Mouse (Mus musculus) right cerebral cortex, postnatal 10 days (tissue): ENCODE measurements around the gene Derl2.

Source experiments
- DNase-seq, 2 experiments: peaks; one replicate each; pipeline ENCODE4 v3.0.0; 2021; ENCODE audit warnings: low spot score in 2 of 2

The Derl2 gene

GRCm38 (mm10) chr11:71019201-71020068, at the start of gene Derl2, which contains the start of gene Mis12:
Gene Derl2, minus strand, starts transcription at chr11:71019841.
Gene Mis12, plus strand, starts transcription at chr11:71019611.
- DNase-seq: peak; percentile 99 to 100

- no peak for DNase-seq
Observed at GRCm38 (mm10) chr11:71052554-71052953, 32.9 kb upstream of the Derl2 start.

DNA sequence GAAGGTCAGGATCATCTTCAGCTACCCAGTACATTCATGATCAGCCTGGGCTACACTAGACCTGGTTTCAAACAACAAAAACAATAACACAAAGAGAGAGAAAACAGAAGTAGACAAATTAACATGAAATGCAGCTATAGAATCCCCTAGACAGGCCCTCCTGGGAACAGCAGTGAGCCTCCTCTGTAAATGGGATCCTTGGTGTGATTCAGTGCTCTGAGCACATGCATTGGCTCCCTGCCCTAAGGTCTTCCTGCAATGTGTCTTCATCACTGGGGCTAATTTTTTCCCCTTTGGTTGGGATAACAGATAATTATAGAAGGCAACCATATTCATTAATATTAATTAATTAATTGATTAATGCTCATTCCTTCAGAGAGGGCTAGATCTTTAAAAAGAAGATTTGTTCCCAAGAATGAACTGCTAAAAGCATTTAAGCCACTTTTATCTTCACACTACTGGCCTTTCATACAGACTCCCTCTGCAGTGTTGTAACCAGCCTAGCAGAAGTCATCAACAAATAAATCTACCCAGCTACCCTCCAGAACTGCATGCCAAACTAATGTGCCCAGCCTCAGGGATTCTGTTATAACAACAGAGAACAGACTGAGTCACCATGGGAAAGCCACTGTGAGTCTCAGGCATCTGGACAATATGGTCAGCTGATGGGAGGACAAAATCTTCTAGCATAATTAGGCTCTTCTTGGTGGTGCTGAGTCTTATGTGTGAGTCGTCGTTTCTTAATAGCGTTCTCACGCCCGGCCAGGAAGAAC, 20.1 kb upstream of the Derl2 start:
- no peak for DNase-seq

- peak; percentile 83 to 91 for DNase-seq
Observed at GRCm38 (mm10) chr11:71033163-71033761, 13.6 kb upstream of the Derl2 start, which contains the start of gene 6330403K07Rik. Gene 6330403K07Rik, minus strand, starts transcription at chr11:71033513.

GRCm38 (mm10) chr11:71032491-71033162, 13.0 kb upstream of the Derl2 start:
- DNase-seq: peak; percentile 54 to 65

DNA sequence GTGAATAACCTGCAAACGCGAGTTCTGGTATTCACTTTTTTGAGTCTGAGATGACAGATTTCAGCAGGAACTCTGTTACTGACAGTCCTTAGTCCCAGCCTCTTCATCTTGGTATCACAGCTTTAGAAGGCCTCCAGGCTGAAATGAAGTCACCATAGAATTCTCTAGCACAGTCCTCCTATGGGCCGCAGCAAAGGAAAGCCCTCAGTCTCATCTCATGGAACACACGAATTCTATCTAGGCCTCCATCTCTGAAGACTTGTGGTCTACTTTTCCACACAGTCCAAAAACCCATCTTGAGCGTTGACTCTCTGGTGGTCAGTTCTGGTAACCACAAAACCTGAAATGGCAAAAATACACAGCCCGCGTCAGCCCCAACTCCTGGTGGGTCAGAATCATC, 12.4 kb upstream of the Derl2 start:
- no peak for DNase-seq

DNA sequence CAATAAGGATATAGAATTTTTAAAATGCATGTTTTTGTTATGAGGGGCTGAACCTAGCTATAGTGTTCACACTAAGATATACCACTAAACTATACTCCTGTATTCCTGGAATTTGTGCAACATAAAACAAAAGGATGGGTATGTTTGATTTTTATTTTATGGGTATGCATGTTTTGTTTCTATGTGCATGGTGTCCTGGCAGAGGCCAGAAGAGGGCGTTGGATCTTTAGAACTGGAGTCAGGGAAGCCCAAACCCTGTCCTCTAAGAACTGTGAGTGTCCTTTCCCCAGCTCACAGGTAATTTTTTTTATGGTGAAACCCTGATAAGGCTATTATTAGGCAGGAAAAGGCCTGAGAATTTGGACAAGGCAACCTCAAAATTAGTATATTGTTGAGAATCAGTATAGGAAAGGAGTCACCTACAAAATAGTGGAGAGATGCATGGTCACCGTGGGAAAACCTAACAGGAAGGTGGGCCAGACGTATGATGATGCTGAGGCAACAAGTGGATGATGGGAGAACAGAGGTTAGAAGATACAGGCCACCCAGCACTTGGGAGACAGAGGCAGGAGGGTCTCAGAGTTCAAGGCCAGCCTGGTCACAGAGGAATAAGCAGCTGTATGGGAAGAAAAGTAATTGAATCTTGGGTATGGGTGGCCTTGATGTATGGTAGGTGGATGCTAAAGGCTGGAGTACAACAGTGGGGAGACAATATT, 9.9 kb upstream of the Derl2 start:
- no peak for DNase-seq

DNA sequence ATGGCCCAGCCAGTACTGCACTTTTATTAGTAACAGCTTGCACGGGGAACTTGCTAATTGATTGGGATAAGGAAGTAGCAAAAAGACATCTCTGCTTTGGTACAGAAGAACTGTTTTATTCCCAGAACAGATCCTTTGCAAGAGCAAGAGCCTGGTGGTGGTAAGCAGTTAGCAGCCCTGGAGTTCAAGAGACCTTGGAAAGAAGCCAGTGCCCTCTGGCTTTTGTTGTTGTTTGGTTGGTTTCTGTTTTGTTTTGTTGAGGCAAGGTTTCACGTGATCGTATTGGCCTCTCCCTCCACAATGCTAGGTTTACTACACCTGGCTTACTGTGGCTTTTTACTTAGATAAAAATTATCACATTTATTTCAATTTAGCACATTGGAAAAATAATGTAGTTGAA, 8.6 kb upstream of the Derl2 start:
- no peak for DNase-seq

DNA sequence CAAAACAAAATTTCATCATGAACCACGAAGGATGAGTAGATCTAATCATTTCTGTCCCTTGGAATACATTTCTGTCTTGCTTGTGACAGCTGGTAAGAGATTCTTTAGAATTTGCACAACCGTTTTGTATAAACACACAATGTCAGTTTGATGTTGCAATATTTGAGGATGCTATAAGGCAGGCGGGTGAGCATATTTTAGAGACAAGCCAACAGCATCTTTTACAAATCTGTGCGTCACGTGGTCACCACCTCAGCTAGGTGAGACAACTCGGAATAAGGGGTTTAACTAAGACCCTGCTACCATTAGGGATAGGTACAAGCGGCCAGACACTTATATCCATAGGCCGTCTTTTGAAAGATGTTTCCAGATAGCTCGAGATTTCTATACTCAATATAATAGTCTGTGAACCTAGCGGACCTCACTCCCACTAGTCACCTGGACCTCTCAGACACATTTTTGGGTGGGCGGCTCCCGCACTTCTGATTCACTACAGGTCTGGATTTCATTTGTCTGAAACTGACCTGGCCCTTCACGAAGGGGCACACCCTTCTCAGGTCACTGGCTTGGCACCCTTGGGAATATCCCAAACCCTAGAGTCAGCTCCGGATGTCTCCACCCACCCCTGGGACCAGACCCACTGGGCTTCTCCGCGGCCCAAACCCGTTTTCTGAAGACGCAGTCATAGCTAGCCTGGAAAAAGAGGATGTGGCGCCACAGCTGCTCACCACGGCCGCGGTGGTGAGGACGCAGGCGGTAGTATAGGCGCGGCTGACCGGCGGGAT, 1.0 kb downstream of the Derl2 start:
- DNase-seq: no peak

- DNase-seq: no peak
Observed at GRCm38 (mm10) chr11:71017051-71017450, 2.6 kb downstream of the Derl2 start.

GRCm38 (mm10) chr11:71012743-71013142, 6.9 kb downstream of the Derl2 start:
- DNase-seq: no peak

DNA sequence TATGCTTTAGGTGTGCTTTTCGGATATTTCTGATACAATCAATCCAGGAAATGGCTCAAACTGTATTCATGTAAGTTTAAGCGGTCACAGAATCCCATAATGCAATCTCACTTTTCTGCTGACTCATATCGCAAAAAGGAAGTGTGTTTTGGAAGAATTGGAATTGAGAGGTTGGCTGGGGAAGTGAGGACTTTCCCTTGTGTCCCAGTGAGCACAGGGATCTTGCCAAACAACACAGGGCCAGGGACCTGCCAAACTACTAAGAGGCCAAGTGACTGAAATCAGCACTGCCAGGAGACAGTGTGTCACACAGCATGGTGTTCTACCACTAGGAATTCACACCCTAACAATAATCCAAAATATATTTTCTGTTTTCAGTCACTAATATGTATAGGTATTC, 11.3 kb downstream of the Derl2 start:
- no peak for DNase-seq

DNA sequence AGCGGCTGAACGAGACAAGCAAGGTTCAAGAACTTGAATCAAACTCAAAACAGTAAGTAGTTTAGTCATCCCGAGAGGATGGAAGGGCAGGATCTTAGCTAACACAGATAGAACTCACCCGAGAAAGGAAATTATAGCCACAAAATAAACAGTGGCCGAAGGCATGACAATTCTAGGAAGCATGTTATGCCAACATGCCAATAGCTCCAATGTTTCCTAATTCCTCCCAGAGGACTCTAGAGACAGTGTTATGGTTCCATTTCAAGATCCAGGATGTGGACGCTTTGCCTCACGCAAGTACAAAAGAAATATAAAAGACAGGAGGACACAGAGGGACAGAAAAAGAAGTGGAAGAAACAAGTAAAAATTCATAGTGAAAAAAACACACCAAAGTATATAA, 11.8 kb downstream of the Derl2 start:
- no peak for DNase-seq

DNA sequence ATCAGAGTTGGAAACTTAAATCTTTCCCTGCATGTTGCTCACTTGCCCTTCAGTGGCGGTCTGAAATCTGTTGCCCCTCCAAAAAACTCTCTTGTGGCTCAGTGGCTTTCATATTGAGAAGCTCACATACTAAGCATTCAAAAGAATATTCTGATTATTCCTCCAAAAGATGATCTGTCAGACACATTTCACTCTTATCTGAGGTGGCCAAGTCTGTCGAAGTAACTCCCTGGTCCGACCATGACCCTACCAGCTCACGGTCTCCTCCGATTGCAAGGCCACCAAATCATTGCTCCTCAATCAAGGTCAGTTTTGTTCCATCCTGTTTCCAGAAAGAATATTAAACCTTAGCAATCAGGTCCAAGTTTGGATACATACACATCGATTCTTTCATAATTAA, 12.6 kb downstream of the Derl2 start:
- DNase-seq: no peak

- no peak for DNase-seq
Observed at GRCm38 (mm10) chr11:71005046-71005445, 14.6 kb downstream of the Derl2 start.

DNA sequence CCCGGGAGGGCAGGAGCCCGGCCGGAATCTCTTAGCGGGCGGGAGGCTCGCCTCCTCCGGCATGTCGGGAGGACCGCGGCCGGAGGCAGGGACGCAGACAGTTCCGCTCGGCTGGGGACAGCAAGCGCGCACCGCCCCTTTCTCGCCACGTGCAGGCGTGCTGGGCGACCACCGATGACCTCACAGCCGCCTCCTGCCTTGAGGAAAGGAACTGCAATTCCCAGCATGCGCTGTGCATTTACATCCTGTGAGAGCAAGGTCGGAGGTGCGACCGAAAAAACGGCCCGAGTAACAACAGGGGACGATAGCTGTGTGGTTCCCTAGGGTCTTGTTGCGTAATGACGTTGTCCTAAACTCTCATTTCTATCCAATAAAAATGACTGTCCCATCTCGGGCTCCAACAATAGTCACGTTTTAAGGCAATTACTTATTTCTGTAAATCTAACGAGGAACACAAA, 15.3 kb downstream of the Derl2 start, which contains the start of gene Dhx33:
TSS of gene Dhx33 (minus strand) at position 122 of the 458 bp plus-strand sequence.
- peak; percentile 99 for DNase-seq

- peak in 1 of 2 experiments; percentile 70 for DNase-seq
Observed at GRCm38 (mm10) chr11:71003611-71004315, 15.9 kb downstream of the Derl2 start.

DNA sequence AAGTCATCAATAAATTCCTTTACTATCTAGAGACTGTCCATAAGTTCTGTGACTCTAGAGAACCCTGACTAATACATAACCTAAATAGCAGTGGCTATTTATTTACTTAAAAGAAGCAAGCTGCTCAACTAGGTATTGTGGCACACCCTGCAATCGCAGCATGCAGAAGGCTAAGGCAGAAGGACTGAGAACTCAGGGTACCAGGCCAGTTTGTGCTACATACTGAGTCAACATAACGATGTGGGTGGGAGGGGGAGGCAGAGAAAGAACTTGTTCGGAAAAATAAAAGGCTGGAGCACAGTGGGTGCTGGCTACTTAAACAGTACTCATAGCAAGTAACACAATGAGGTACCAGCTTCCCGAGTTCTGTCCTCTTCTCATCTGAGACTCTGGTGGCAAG, 18.5 kb downstream of the Derl2 start:
- no peak for DNase-seq

DNA sequence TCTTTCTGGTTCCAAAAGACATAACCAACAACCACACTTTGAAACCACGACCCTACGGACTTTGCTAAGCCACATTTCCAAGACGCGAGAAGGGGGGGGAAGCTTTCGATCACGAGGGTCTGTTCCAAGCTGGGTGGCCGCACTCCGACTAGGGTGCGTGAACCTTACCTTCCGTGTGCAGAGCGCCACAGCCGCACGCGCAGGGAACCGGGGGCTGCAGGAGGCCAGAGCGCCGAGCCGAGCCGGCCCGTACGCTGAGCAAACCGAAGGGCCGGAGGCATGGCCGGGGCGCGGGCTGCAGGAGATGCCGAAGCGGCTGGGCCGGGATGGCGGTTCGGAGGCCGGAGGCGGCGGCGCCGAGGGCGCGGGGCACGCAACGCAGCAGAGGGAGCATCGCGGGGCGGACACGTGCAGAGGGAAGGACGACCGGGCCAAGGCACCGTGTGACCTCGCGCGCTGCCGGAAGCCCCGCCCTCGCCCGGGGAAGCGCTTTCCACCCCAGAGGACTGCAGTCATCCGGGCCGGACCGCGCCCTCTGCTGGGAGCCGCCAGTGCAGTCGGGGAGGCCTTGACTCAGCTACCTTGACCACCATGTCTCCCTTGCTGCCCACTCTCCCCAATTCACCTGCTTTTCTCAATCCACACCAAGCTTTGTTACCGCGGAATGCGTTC, 36.9 kb downstream of the Derl2 start, which contains the start of gene C1qbp:
TSS of gene C1qbp (minus strand) at position 470 of the 672 bp plus-strand sequence.
- DNase-seq: peak; percentile 94 to 95
